Mouse (Mus musculus) megakaryocyte, adult 5-6 weeks (primary cell): ENCODE data around the gene Xrcc3. TPM values are rescaled to one million over a fixed set of nuclear protein-coding genes. Genes with fewer than 3 reads are reported as not detected.

Experiments used
- ATAC-seq: 2 replicates; pipeline ENCODE4 v1.8.0; 2016; ENCODE audit warnings: mild to moderate bottlenecking, inconsistent platforms; ENCODE audit not compliant: poor library complexity, severe bottlenecking
- total RNA-seq, 2 experiments: library from RNA; stranded (forward) in 1 of 2; stranded (reverse) in 1 of 2; fragments of 153-499, 151-499 nt in 1 of 2; fragments of 221-1000, 200-1000 nt in 1 of 2; gene quantifications; 2 replicates each; pipeline versions ENCODE4 v1.2.3 to v1.2.4; 2015 to 2017

Xrcc3 gene
- total RNA-seq, 2 experiments from 2014 or later, result 3.2 to 3.7 TPM

GRCm38 (mm10) chr12:111816967-111817366 lies 3.3 kb upstream of the Xrcc3 start:
- ATAC-seq, result no peak

- ATAC-seq, result no peak
Observed at GRCm38 (mm10) chr12:111816528-111816927, 2.9 kb upstream of the Xrcc3 start.

GRCm38 (mm10) chr12:111814769-111815762 lies 1.4 kb upstream of the Xrcc3 start:
- ATAC-seq, result no peak

GRCm38 (mm10) chr12:111813111-111813765 lies 435 bp downstream of the Xrcc3 start:
- ATAC-seq, result peak; percentile 7

- ATAC-seq, result no peak
Observed at GRCm38 (mm10) chr12:111812611-111813010, 1.1 kb downstream of the Xrcc3 start.

- no peak for ATAC-seq
Observed at GRCm38 (mm10) chr12:111812075-111812474, 1.6 kb downstream of the Xrcc3 start.

- peak; percentile 51 for ATAC-seq
Observed at GRCm38 (mm10) chr12:111809762-111810161, 3.9 kb downstream of the Xrcc3 start.

GRCm38 (mm10) chr12:111808775-111809174 lies 4.9 kb downstream of the Xrcc3 start:
- no peak for ATAC-seq

- no peak for ATAC-seq
Observed at GRCm38 (mm10) chr12:111803538-111803937, 10.1 kb downstream of the Xrcc3 start.

- no peak for ATAC-seq
Observed at GRCm38 (mm10) chr12:111800459-111801183, 13.1 kb downstream of the Xrcc3 start.

- no peak for ATAC-seq
Observed at GRCm38 (mm10) chr12:111798493-111798892, 15.2 kb downstream of the Xrcc3 start.

- ATAC-seq, result no peak
Observed at GRCm38 (mm10) chr12:111797251-111797650, 16.4 kb downstream of the Xrcc3 start.

GRCm38 (mm10) chr12:111795180-111795895 lies 18.3 kb downstream of the Xrcc3 start:
- no peak for ATAC-seq

- ATAC-seq, result no peak
Observed at GRCm38 (mm10) chr12:111794526-111795179, 19.0 kb downstream of the Xrcc3 start.

- no peak for ATAC-seq
Observed at GRCm38 (mm10) chr12:111794102-111794501, 19.6 kb downstream of the Xrcc3 start.

- ATAC-seq, result no peak
Observed at GRCm38 (mm10) chr12:111791474-111792104, 22.1 kb downstream of the Xrcc3 start.

- ATAC-seq, result no peak
Observed at GRCm38 (mm10) chr12:111790631-111791030, 23.0 kb downstream of the Xrcc3 start.

GRCm38 (mm10) chr12:111790090-111790489 lies 23.6 kb downstream of the Xrcc3 start:
- no peak for ATAC-seq

GRCm38 (mm10) chr12:111787015-111787414 lies 26.7 kb downstream of the Xrcc3 start:
- no peak for ATAC-seq

- ATAC-seq, result no peak
Observed at GRCm38 (mm10) chr12:111785174-111785573, 28.5 kb downstream of the Xrcc3 start.
